Mouse (Mus musculus) neural tube, postnatal 0 days (tissue): ENCODE measurements around the gene Kcnc3. TPM values are rescaled to one million over a fixed set of nuclear protein-coding genes. Genes with fewer than 3 reads are reported as not detected.

Experiments used
- polyA plus RNA-seq: library from polyadenylated mRNA; unstranded; fragments of >200 nt; fragmentation: Nextera tagmentation; extraction: Ambion mirVana; gene quantifications from 2 replicates; pipeline ENCODE4 v1.2.1, GENCODE M21; 2015

Gene Kcnc3
- polyA plus RNA-seq, result 11.6 and 11.9 TPM in 2 replicates

DNA sequence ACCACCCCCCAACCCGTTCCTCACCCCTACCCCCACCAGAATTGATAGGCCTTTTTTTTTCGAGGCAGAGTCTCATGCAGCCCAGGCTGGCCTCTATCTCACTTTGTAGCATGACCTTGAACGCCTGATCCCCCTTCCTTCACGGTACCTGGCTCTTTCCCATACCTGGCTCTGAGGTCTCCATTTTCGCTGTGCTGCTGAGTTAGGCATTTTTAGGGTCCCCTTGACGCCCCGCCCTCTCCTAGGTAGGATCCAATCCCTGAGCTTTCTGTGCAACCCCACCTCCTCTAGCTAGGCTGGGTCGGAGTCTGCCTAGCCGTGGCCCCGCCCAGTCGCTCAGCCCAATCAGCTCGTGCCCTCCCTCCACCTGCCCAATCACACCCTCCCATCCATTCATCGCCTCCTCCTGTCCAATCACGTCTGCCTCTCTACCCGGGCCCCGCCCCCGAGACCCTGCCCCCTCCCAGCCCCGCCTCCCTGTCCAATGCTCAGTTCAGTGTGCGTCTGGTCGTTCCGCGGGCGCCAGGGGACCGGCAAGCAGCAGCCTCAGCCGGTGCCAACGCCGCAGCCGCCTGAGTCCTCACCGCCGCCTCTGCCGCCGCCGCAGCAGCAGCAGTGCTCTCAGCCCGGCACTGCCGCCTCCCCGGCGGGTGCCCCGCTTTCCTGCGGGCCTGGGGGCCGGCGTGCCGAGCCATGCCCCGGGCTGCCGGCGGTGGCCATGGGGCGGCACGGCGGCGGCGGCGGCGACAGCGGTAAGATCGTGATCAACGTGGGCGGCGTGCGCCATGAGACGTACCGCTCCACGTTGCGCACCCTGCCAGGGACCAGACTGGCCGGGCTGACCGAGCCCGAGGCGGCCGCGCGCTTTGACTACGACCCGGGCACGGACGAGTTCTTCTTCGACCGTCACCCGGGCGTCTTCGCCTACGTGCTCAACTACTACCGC is at the start of gene Kcnc3:
Gene Kcnc3, plus strand, starts transcription at position 263 of the 946 bp plus-strand sequence.

DNA sequence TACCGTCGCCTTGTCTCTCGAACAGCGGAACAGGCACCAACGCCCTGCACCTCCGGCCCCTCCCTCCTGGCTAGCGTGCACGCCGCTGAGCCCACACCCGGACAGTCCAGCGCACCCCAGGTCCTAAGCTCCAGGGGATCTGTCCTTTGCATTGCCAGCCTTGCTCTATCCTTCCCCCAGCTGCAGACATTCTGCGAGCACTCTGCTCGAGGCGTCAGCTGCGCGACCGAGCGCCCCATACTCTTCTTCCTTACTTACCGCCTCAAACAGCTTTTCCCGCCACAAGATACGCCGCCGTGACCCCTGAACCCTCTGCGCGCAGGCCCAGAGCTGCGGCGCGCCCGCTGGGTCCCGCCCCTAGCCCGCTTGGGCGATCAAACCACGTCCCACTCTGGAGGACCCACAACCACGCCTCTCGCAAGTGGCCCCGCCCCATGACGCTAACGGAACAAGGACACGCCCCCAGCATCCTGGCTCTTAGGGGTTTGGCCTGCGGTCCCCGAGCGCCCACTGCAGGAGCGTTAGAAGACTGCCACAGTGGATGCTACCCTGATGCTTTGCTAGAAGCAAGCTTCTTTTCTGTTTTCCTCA is 41.9 kb upstream of the Kcnc3 start, which contains the start of gene Pold1:
Gene Pold1, minus strand, starts transcription at position 353 of the 591 bp plus-strand sequence.

DNA sequence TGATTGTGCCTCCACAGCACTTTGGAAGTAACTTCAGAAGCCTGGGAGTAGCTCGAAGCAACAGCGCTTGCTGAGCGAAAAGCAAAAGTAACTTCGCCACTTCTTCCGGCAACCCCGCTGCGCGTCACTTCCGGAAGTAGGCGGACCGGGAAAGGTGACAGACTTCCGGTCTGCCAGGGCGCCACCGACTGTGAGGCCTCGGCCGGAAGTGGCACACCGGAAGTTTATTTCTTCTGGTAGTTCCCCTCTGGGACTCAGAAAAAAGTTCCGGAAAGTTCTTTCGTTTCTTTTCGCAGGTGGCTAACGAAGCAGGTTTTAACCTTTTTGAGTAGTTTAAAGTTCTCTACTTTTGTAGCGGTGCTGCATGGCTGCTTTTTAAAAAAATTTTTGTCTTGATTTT is 36.6 kb upstream of the Kcnc3 start, which contains the start of gene Nr1h2:
Gene Nr1h2, minus strand, starts transcription at position 126 of the 400 bp plus-strand sequence.

GRCm38 (mm10) chr7:44572213-44572701 is 18.2 kb upstream of the Kcnc3 start, which contains the start of gene Napsa:
Gene Napsa (plus strand): TSS chr7:44572380.

Other genes with a start within 250 kb of the Kcnc3 start
- gene Syt3, start 206.6 kb upstream of the Kcnc3 start, polyA plus RNA-seq, result 100 and 108 TPM in 2 replicates
- 4.4 and 6.2 TPM in 2 replicates for gene 1700008O03Rik, start 204.8 kb upstream of the Kcnc3 start, polyA plus RNA-seq
- gene Lrrc4b, start 161.6 kb upstream of the Kcnc3 start, polyA plus RNA-seq, result 27.6 and 27.7 TPM in 2 replicates
- 1.8 and 2.4 TPM in 2 replicates for gene Aspdh, start 125.3 kb upstream of the Kcnc3 start, polyA plus RNA-seq
- 37.0 and 40.2 TPM in 2 replicates for gene Josd2, start 122.7 kb upstream of the Kcnc3 start, polyA plus RNA-seq
- 183 and 194 TPM in 2 replicates for gene Emc10, start 94.1 kb upstream of the Kcnc3 start, polyA plus RNA-seq
- gene Fam71e1, start 94.1 kb upstream of the Kcnc3 start, polyA plus RNA-seq, result 21.1 and 31.4 TPM in 2 replicates
- gene Mybpc2, start 66.0 kb upstream of the Kcnc3 start, polyA plus RNA-seq, result 0.20 and 0.36 TPM in 2 replicates
- 0.32 TPM in 1 of 2 replicates, not detected in the other for gene Spib, start 58.6 kb upstream of the Kcnc3 start, polyA plus RNA-seq
- gene Pold1, start 41.8 kb upstream of the Kcnc3 start, polyA plus RNA-seq, result 9.2 and 10.7 TPM in 2 replicates
- 47.5 and 53.6 TPM in 2 replicates for gene Nr1h2, start 36.7 kb upstream of the Kcnc3 start, polyA plus RNA-seq
- 0.62 and 1.2 TPM in 2 replicates for gene Napsa, start 18.3 kb upstream of the Kcnc3 start, polyA plus RNA-seq
- gene Myh14, start 80.2 kb downstream of the Kcnc3 start, polyA plus RNA-seq, result 9.5 and 11.4 TPM in 2 replicates
- gene Izumo2, start 118.1 kb downstream of the Kcnc3 start, polyA plus RNA-seq, result not detected in 2 replicates
- gene Vrk3, start 157.7 kb downstream of the Kcnc3 start, polyA plus RNA-seq, result 26.6 and 27.4 TPM in 2 replicates
- 0.77 and 0.92 TPM in 2 replicates for gene Zfp473, start 160.4 kb downstream of the Kcnc3 start, polyA plus RNA-seq
- 30.3 and 34.3 TPM in 2 replicates for gene Nup62, start 225.4 kb downstream of the Kcnc3 start, polyA plus RNA-seq
- gene Il4i1, start 225.7 kb downstream of the Kcnc3 start, polyA plus RNA-seq, result 0.65 and 0.75 TPM in 2 replicates
- 4.6 TPM in 2 replicates for gene Atf5, start 226.0 kb downstream of the Kcnc3 start, polyA plus RNA-seq